In genomic region chr14:74798063-74798890, GRCm38 (mm10) we compare ENCODE assay signal across 18 mouse cellular contexts.
DNase-seq lines count a peak whose midpoint lies in the region; ATAC-seq lines count a peak whose summit lies in the region.
"Had no signal": no experiment of that assay in that cellular context is flagged by ENCODE, and none has a peak within 500 bp of the region (broad histone marks: within the 10 kb centered on the region; RNA-seq: fewer than 3 reads in every experiment).

No protein-coding gene starts in this region.

- ATAC-seq in hindbrain, embryonic 14.5 days (ENCODE audit: low FRiP score), result peak; percentile 92
- peak; percentile 97 for ATAC-seq in midbrain, embryonic 13.5 days
- ATAC-seq in cerebellum, adult (ENCODE audit: insufficient number of reproducible peaks, low FRiP score, low TSS enrichment), result no peak
- ATAC-seq: intestine, postnatal 0 days had no signal

- H3K4me1 ChIP-seq in hindbrain, embryonic 14.5 days (replicated peaks; ENCODE audit: control insufficient read depth, insufficient read depth, low read length), result peaks cover 24% of the 10 kb centered on the region
- H3K4me1 ChIP-seq in midbrain, embryonic 13.5 days (replicated peaks), result peaks cover 23% of the 10 kb centered on the region

- H3K4me2 ChIP-seq in hindbrain, embryonic 14.5 days (replicated peaks), result peak overlapping the region; percentile 9; the same call in 1 of the 2 replicates
- H3K4me2 ChIP-seq in midbrain, embryonic 13.5 days (replicated peaks), result 0 out of 2 replicates have a peak overlapping the region, but pooled peaks have one; percentile 3

- H3K9me3 ChIP-seq in hindbrain, embryonic 14.5 days (ENCODE audit: control insufficient read depth, low read length), result no peaks in the 10 kb centered on the region
- H3K9me3 ChIP-seq in midbrain, embryonic 13.5 days, result no peaks in the 10 kb centered on the region

- peaks cover 10% of the 10 kb centered on the region for H3K36me3 ChIP-seq in hindbrain, embryonic 14.5 days (replicated peaks; ENCODE audit: control insufficient read depth, insufficient read depth)
- peaks cover 9% of the 10 kb centered on the region for H3K36me3 ChIP-seq in midbrain, embryonic 13.5 days

- WGBS in hindbrain, embryonic 14.5 days, result 36% methylated on average over 16 of the region's 16 CpGs
- 42% methylated on average over 16 of the region's 16 CpGs for WGBS in midbrain, embryonic 13.5 days

- no peaks in the 10 kb centered on the region for H3K27me3 ChIP-seq in hindbrain, embryonic 14.5 days (ENCODE audit: control insufficient read depth, insufficient read depth, low read length)
- no peaks in the 10 kb centered on the region for H3K27me3 ChIP-seq in midbrain, embryonic 13.5 days

- peak; percentile 41 for DNase-seq in retina, postnatal 1 day
- no peak for DNase-seq in retina, embryonic 14.5 days (ENCODE audit: low spot score)
- DNase-seq in hindbrain, embryonic 14.5 days (ENCODE audit: low spot score), result peak; percentile 67
- DNase-seq in kidney, postnatal 36 days, result no peak
- no peak for DNase-seq in right cerebral cortex, postnatal 10 days (ENCODE audit: low spot score in 2 of 2)
- DNase-seq in right cerebral cortex, postnatal 25 days, result no peak
- DNase-seq: cerebellum, adult 2 months; embryo, embryonic 11 days; gastrocnemius, adult 2 months; kidney, postnatal 25 days; lung, postnatal 10 days; thymus, adult 18-20 months had no signal

- no peak overlapping the region for H3K4me3 ChIP-seq in hindbrain, embryonic 14.5 days (replicated peaks; ENCODE audit: low read length)
- no peak overlapping the region for H3K4me3 ChIP-seq in midbrain, embryonic 13.5 days (replicated peaks)
- H3K4me3 ChIP-seq: erythroblast, embryonic 14.5 days; gastrocnemius, adult 2 months; myocyte had no signal

- peak overlapping the region; percentile 22 for H3K9ac ChIP-seq in hindbrain, embryonic 14.5 days
- no peak overlapping the region for H3K9ac ChIP-seq in midbrain, embryonic 13.5 days (replicated peaks)
- H3K9ac ChIP-seq: liver, embryonic 14.5 days had no signal

- H3K27ac ChIP-seq in hindbrain, embryonic 14.5 days, result peak overlapping the region; percentile 83
- peak overlapping the region; percentile 85 for H3K27ac ChIP-seq in midbrain, embryonic 13.5 days
- H3K27ac ChIP-seq: gastrocnemius, adult 2 months; liver, embryonic 14.5 days had no signal

Comparison
In these comparisons a context has a peak if more than half of its experiments do, and no peak if none do; other contexts are left out.
1. DNase-seq: peak in retina, postnatal 1 day (single experiment) and hindbrain, embryonic 14.5 days (single experiment); none in retina, embryonic 14.5 days (single experiment), kidney, postnatal 36 days (0 of 2), right cerebral cortex, postnatal 10 days (0 of 2) and right cerebral cortex, postnatal 25 days (single experiment).